Mouse (Mus musculus) E14TG2a.4 (cell line): ENCODE measurements around the gene Pla2g6.
A peak's percentile ranks its signal among the peaks of the same experiment; 100 is the strongest.

Source experiments
- H3K27me3 ChIP-seq: 2 replicates; pipeline ENCODE4 v1.6.1; 2014; ENCODE audit warnings: low read length, control low read depth; ENCODE audit not compliant: insufficient read depth
- H3K36me3 ChIP-seq: 2 replicates; pipeline ENCODE4 v1.6.1; 2014; ENCODE audit warnings: low read length, control low read depth; ENCODE audit not compliant: insufficient read depth
- H3K4me1 ChIP-seq: replicated peaks from 2 replicates; pipeline ENCODE4 v1.6.1; 2014; ENCODE audit warnings: low read depth, low read length, control low read depth
- H3K4me3 ChIP-seq: replicated peaks from 2 replicates; pipeline ENCODE4 v1.5.1; 2014; ENCODE audit warnings: mild to moderate bottlenecking, low read length
- H3K9me3 ChIP-seq: 2 replicates; pipeline ENCODE4 v1.6.1; 2014; ENCODE audit warnings: low read length, control low read depth
- CTCF ChIP-seq: conservative IDR thresholded peaks from 2 replicates; pipeline ENCODE4 v1.5.1; 2014; ENCODE audit warnings: low read length
- NANOG ChIP-seq: IDR thresholded peaks from 2 replicates; pipeline ENCODE4 v1.6.1; 2014; ENCODE audit warnings: borderline replicate concordance, low read length, mixed read lengths
- POU5F1 ChIP-seq: IDR thresholded peaks from 2 replicates; pipeline ENCODE4 v1.6.1; 2014; ENCODE audit warnings: low read length, borderline replicate concordance

Pla2g6 gene

DNA sequence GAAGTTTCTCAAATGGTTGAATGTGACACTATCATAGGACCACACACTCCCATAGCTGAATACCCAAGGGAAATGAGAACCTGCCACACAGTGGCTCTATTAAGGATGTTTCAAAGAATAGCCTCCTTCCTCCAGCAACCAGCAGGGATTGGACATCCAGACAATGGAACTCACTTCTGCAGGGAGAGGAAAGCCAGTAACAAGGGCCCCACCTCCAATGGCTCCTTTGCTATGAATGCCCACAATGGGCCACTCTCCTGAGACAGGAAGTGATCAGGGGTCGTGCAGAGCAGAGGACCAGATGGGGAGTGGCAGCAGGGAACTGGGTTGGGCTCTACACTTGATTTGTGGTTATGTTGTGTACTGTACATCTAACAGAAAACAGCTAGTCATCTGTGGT is 59.7 kb downstream of the Pla2g6 start:
- Histone ChIP-seq H3K4me3 (no peak overlapping the region), H3K36me3 (no peaks in the 10 kb centered on the region), H3K27me3 (peaks cover 59% of the 10 kb centered on the region), H3K4me1 (peaks cover 27% of the 10 kb centered on the region), H3K9me3 (no peaks in the 10 kb centered on the region)
- TF ChIP-seq NANOG = no peak
- no peak for TF ChIP-seq POU5F1
- TF ChIP-seq CTCF = no peak

DNA sequence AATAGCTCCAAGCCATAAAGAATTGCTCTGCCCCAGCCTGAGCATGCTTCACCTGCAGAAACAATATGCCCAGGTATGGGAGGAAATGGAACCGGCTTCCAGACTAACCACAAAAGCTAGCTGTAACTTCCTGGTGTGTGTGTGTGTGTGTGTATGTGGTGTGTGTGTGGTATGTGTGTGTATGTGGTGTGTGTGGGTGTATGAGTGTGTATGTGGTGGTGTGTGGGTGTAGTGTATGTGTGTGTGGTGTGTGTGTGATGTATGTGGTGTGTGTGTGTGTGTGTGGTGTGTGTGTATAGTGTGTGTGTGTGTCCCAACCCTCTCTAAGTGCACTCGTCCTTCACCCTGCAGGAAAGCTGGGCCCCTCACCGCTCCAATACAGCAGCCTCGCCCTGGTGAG is 62.8 kb downstream of the Pla2g6 start:
- Histone ChIP-seq H3K27me3 (peaks cover 63% of the 10 kb centered on the region), H3K4me3 (no peak overlapping the region), H3K4me1 (peaks cover 27% of the 10 kb centered on the region), H3K9me3 (no peaks in the 10 kb centered on the region), H3K36me3 (no peaks in the 10 kb centered on the region)
- TF ChIP-seq NANOG = no peak
- TF ChIP-seq POU5F1 = no peak

DNA sequence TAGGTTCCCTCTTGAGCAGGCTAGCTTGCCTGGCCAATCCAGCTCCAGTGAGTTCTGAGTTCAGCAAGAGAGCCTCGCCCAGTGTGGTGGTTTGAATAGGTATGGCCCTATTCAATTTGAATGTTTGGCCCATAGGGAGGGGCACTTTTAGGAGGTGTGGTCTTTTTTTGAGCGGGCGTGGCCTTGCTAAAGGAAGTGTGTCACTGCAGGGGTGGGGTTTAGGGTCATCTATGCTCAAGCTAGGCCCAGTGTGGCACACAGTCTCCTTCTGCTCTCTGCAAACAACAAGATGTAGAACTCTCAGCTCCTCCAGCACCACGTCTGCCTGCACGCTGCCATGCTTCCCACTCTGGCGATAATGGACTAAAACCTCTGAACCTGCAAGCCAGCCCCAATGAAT is 64.5 kb downstream of the Pla2g6 start:
- Histone ChIP-seq H3K4me3 (no peak overlapping the region), H3K4me1 (peaks cover 19% of the 10 kb centered on the region), H3K36me3 (no peaks in the 10 kb centered on the region), H3K9me3 (no peaks in the 10 kb centered on the region), H3K27me3 (peaks cover 73% of the 10 kb centered on the region)
- TF ChIP-seq CTCF (no peak), NANOG (no peak), POU5F1 (no peak)

- no peaks in the 10 kb centered on the region for H3K9me3 ChIP-seq
- TF ChIP-seq POU5F1 (no peak), NANOG (no peak), CTCF (no peak)
- H3K4me3 ChIP-seq = no peak overlapping the region
- H3K4me1 ChIP-seq = peaks cover 18% of the 10 kb centered on the region
- H3K27me3 ChIP-seq = peaks cover 70% of the 10 kb centered on the region
- no peaks in the 10 kb centered on the region for H3K36me3 ChIP-seq
These were observed 65.3 kb downstream of the Pla2g6 start for GRCm38 (mm10) chr15:79262786-79263309.

- no peaks in the 10 kb centered on the region for H3K36me3 ChIP-seq
- peaks cover 18% of the 10 kb centered on the region for H3K4me1 ChIP-seq
- H3K4me3 ChIP-seq = no peak overlapping the region
- peaks cover 66% of the 10 kb centered on the region for H3K27me3 ChIP-seq
- TF ChIP-seq NANOG (no peak), CTCF (peak; percentile 30)
- no peaks in the 10 kb centered on the region for H3K9me3 ChIP-seq
These were observed 65.8 kb downstream of the Pla2g6 start for GRCm38 (mm10) chr15:79262375-79262774.

DNA sequence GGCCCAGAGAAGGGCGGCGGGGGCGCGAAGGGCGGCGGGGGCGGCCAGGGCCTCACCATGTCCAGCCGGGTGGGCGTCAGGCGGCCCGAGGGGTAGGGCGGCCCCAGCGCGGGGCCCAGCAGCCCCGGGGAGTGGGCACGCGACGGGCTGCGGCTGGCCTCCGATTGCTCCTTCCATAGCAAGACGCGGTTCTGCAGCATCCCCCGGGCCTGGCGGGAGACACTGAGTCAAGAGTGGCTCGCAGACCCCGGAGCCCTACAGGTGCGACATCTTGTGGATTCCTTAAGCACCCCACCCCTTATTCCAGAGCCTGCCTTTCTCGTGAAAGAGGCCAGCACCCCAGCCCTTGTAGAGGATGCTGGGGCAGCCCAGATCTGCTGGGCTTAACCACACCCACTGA is 66.4 kb downstream of the Pla2g6 start:
- Histone ChIP-seq H3K36me3 (no peaks in the 10 kb centered on the region), H3K4me1 (peaks cover 18% of the 10 kb centered on the region), H3K9me3 (no peaks in the 10 kb centered on the region), H3K27me3 (peaks cover 61% of the 10 kb centered on the region), H3K4me3 (peak overlapping the region; percentile 82)
- TF ChIP-seq POU5F1 (no peak), NANOG (no peak), CTCF (no peak)

- H3K36me3 ChIP-seq = no peaks in the 10 kb centered on the region
- no peaks in the 10 kb centered on the region for H3K9me3 ChIP-seq
- TF ChIP-seq CTCF (no peak), POU5F1 (no peak)
- peaks cover 18% of the 10 kb centered on the region for H3K4me1 ChIP-seq
- H3K4me3 ChIP-seq = peak overlapping the region; percentile 82
- peaks cover 56% of the 10 kb centered on the region for H3K27me3 ChIP-seq
These were observed 67.0 kb downstream of the Pla2g6 start for GRCm38 (mm10) chr15:79261095-79261725.

DNA sequence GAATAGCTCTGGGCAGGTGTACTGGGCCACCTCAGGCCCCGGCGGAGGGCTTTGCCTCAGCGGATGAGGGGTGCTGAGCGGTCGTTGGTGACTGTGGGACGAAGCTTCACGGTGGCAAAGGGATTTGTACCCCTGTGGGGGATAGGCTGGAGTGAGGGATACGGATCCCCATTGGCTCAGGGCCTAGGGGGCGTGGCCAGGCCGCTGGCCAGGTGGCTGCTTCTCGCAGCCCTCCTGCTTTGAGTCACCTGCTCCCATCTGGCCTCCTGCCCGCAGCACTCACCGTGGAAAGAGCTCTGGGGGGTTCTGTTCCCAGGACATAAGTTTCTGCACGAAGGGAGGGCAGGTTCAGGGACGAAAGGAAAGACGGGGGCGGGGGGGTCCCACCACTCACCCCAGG is 69.7 kb downstream of the Pla2g6 start:
- H3K4me3 ChIP-seq = peak overlapping the region; percentile 70
- TF ChIP-seq NANOG (no peak), POU5F1 (no peak), CTCF (no peak)
- H3K36me3 ChIP-seq = no peaks in the 10 kb centered on the region
- peaks cover 67% of the 10 kb centered on the region for H3K27me3 ChIP-seq
- no peaks in the 10 kb centered on the region for H3K9me3 ChIP-seq
- peaks cover 28% of the 10 kb centered on the region for H3K4me1 ChIP-seq

- TF ChIP-seq POU5F1 = no peak
- no peak for TF ChIP-seq NANOG
- TF ChIP-seq CTCF = no peak
- Histone ChIP-seq H3K36me3 (peaks cover 11% of the 10 kb centered on the region), H3K4me3 (no peak within 1 kb of the TSS), H3K4me1 (peaks cover 47% of the 10 kb centered on the region), H3K27me3 (peaks cover 50% of the 10 kb centered on the region), H3K9me3 (no peaks in the 10 kb centered on the region)
These were observed 73.5 kb downstream of the Pla2g6 start, which contains the start of gene Slc16a8 for GRCm38 (mm10) chr15:79254661-79255060. Gene Slc16a8 (minus strand): TSS chr15:79254761.
